Mouse (Mus musculus): Measurements from ENCODE around the gene Polh.

DNA sequence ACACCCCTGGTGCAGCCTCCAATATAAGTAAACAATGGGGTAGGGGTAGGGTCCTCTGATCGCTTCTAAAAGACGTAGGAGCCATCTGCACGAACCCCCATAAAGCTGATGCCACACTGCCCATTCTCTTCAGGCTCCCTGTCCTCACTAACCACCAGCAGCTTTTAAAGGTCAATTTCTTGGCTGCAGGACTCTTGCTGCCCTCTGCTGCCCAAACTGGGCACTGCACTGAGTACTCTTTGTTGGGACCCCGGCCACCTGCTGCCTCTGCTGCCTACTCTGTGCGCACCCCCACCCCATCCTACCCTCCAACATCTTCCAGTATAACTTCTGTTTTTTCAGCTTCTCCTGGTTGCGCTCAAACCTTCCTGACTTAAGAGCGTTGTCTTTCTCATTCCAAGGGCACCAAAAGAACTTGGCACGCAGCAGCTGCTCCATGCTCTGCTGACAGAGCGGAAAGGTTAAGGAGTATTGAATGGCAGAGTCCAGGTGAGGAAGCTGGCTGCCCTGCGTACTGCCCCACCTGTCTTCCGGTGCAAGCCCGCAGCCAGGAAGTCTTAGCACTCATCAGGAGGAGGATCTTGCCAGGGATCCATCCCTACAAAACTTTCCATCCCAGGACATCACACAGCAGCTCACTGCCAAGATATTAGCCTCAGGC is 70.3 kb downstream of the Polh start:
- TF ChIP-seq POLR2A (IDR thresholded peaks at IDR 0.05; ENCODE audit: control insufficient read depth, extremely low read depth, insufficient read depth, low read length, poor library complexity) (no peak), CTCF (IDR thresholded peaks at IDR 0.05; ENCODE audit: borderline replicate concordance, control insufficient read depth, extremely low read depth, insufficient read depth, low read length, poor library complexity) (peak; percentile 84; the same call in 1 of the 2 replicates)

Data from thymus, adult 2 months (tissue).